Mouse (Mus musculus) forebrain, embryonic 15.5 days (tissue): ENCODE results near the gene Dclk2. TPM values are rescaled to one million over a fixed set of nuclear protein-coding genes. Genes with fewer than 3 reads are reported as not detected.

Source experiments
- ATAC-seq: fragments of 200-750 bp; cut with Nextera tagmentation; replicated peaks from 2 replicates; pipeline ENCODE4 v1.8.0; 2017; ENCODE audit warnings: mild to moderate bottlenecking, moderate TSS enrichment, moderate library complexity
- H3K27ac ChIP-seq: fragments of 300-500 bp; sonication (generic); replicated peaks from 2 replicates; pipeline ENCODE4 v1.5.1; 2015; ENCODE audit warnings: mild to moderate bottlenecking, inconsistent platforms
- H3K27me3 ChIP-seq: fragments of 300-500 bp; sonication (generic); 2 replicates; pipeline ENCODE4 v1.6.1; 2015; ENCODE audit warnings: inconsistent platforms
- H3K36me3 ChIP-seq: fragments of 300-500 bp; sonication (generic); 2 replicates; pipeline ENCODE4 v1.6.1; 2015; ENCODE audit warnings: mild to moderate bottlenecking, inconsistent platforms
- H3K4me1 ChIP-seq: fragments of 300-500 bp; sonication (generic); 2 replicates; pipeline ENCODE4 v1.6.1; 2015; ENCODE audit warnings: inconsistent platforms
- H3K4me2 ChIP-seq: fragments of 300-500 bp; sonication (generic); replicated peaks from 2 replicates; pipeline ENCODE4 v1.6.1; 2015; ENCODE audit warnings: mild to moderate bottlenecking, inconsistent platforms
- H3K4me3 ChIP-seq: fragments of 300-500 bp; sonication (generic); 2 replicates; pipeline ENCODE4 v1.5.1; 2015; ENCODE audit warnings: mild to moderate bottlenecking, inconsistent platforms
- H3K9ac ChIP-seq: fragments of 300-500 bp; sonication (generic); replicated peaks from 2 replicates; pipeline ENCODE4 v1.6.1; 2015; ENCODE audit warnings: mild to moderate bottlenecking, inconsistent platforms
- H3K9me3 ChIP-seq: fragments of 300-500 bp; sonication (generic); 2 replicates; pipeline ENCODE4 v1.6.1; 2016; ENCODE audit warnings: inconsistent platforms
- WGBS: fragments of 180-500 bp; shearing (Covaris S2); methylation state at CpG from one replicate; pipeline ENCODE4 v1.1.7; 2015; ENCODE audit warnings: mixed read lengths; 5-methylcytosine and 5-hydroxymethylcytosine counted together
- polyA plus RNA-seq: library from polyadenylated mRNA; unstranded; fragments of >200 nt; fragmentation: Nextera tagmentation; extraction: Ambion mirVana; gene quantifications from 2 replicates; pipeline ENCODE4 v1.2.1, GENCODE M21; 2015

Dclk2 gene
- polyA plus RNA-seq, 1 experiment from 2014 or later: 106 TPM

GRCm38 (mm10) chr3:86884481-86884880 is 36.2 kb downstream of the Dclk2 start:
- H3K9ac ChIP-seq: no peak overlapping the region
- no peak overlapping the region for H3K4me3 ChIP-seq
- no peak for ATAC-seq
- peaks cover 21% of the 10 kb centered on the region for H3K4me1 ChIP-seq
- H3K4me2 ChIP-seq: no peak overlapping the region
- H3K27ac ChIP-seq: no peak overlapping the region
- no peaks in the 10 kb centered on the region for H3K27me3 ChIP-seq
- H3K36me3 ChIP-seq: no peaks in the 10 kb centered on the region
- H3K9me3 ChIP-seq: no peaks in the 10 kb centered on the region
- 93% methylated on average over 2 of the region's 2 CpGs for WGBS

GRCm38 (mm10) chr3:86883985-86884384 is 36.7 kb downstream of the Dclk2 start:
- H3K36me3 ChIP-seq: no peaks in the 10 kb centered on the region
- H3K4me3 ChIP-seq: no peak overlapping the region
- no peaks in the 10 kb centered on the region for H3K27me3 ChIP-seq
- 83% methylated on average over 6 of the region's 6 CpGs for WGBS
- H3K9me3 ChIP-seq: no peaks in the 10 kb centered on the region
- ATAC-seq: no peak
- peaks cover 21% of the 10 kb centered on the region for H3K4me1 ChIP-seq
- H3K4me2 ChIP-seq: no peak overlapping the region
- H3K9ac ChIP-seq: no peak overlapping the region
- H3K27ac ChIP-seq: no peak overlapping the region

GRCm38 (mm10) chr3:86875912-86876311 is 44.7 kb downstream of the Dclk2 start:
- Histone ChIP-seq H3K4me3 (no peak overlapping the region), H3K36me3 (no peaks in the 10 kb centered on the region), H3K4me2 (no peak overlapping the region), H3K9me3 (no peaks in the 10 kb centered on the region), H3K27me3 (no peaks in the 10 kb centered on the region), H3K4me1 (peaks cover 33% of the 10 kb centered on the region), H3K9ac (no peak overlapping the region), H3K27ac (peak overlapping the region; percentile 21; the same call in 1 of the 2 replicates)
- WGBS: 63% methylated on average over 5 of the region's 5 CpGs
- no peak for ATAC-seq

- peak; percentile 44; the same call in 1 of the 2 replicates for ATAC-seq
Measured at GRCm38 (mm10) chr3:86873092-86873600, 47.5 kb downstream of the Dclk2 start.

GRCm38 (mm10) chr3:86870952-86871351 is 49.7 kb downstream of the Dclk2 start:
- Histone ChIP-seq H3K4me1 (peaks cover 35% of the 10 kb centered on the region), H3K4me2 (no peak overlapping the region), H3K27me3 (no peaks in the 10 kb centered on the region), H3K9me3 (no peaks in the 10 kb centered on the region), H3K9ac (no peak overlapping the region), H3K36me3 (no peaks in the 10 kb centered on the region), H3K4me3 (no peak overlapping the region), H3K27ac (0 out of 2 replicates have a peak overlapping the region, but pooled peaks have one; percentile 28)
- ATAC-seq: no peak
- 46% methylated on average over 6 of the region's 6 CpGs for WGBS

More at GRCm38 (mm10) chr3:86873092-86873600, 47.5 kb downstream of the Dclk2 start:
- peak overlapping the region; percentile 31; the same call in 1 of the 2 replicates for H3K27ac ChIP-seq
- H3K27me3 ChIP-seq: no peaks in the 10 kb centered on the region
- no peak overlapping the region for H3K4me2 ChIP-seq
- no peak overlapping the region for H3K9ac ChIP-seq
- 25% methylated on average over 6 of the region's 6 CpGs for WGBS
- H3K36me3 ChIP-seq: no peaks in the 10 kb centered on the region
- H3K4me1 ChIP-seq: peaks cover 45% of the 10 kb centered on the region
- H3K4me3 ChIP-seq: no peak overlapping the region
- no peaks in the 10 kb centered on the region for H3K9me3 ChIP-seq

GRCm38 (mm10) chr3:86870411-86870810 is 50.2 kb downstream of the Dclk2 start:
- Histone ChIP-seq H3K27ac (0 out of 2 replicates have a peak overlapping the region, but pooled peaks have one; percentile 28), H3K9me3 (no peaks in the 10 kb centered on the region), H3K9ac (no peak overlapping the region), H3K27me3 (no peaks in the 10 kb centered on the region), H3K4me1 (peaks cover 32% of the 10 kb centered on the region), H3K36me3 (no peaks in the 10 kb centered on the region), H3K4me2 (no peak overlapping the region), H3K4me3 (no peak overlapping the region)
- 20% methylated on average over 3 of the region's 3 CpGs for WGBS
- no peak for ATAC-seq

GRCm38 (mm10) chr3:86868721-86869120 is 51.9 kb downstream of the Dclk2 start:
- no peak overlapping the region for H3K4me2 ChIP-seq
- no peaks in the 10 kb centered on the region for H3K36me3 ChIP-seq
- ATAC-seq: no peak
- 77% methylated on average over 3 of the region's 3 CpGs for WGBS
- H3K4me1 ChIP-seq: peaks cover 33% of the 10 kb centered on the region
- H3K9me3 ChIP-seq: no peaks in the 10 kb centered on the region
- no peak overlapping the region for H3K9ac ChIP-seq
- no peaks in the 10 kb centered on the region for H3K27me3 ChIP-seq
- H3K4me3 ChIP-seq: no peak overlapping the region
- H3K27ac ChIP-seq: no peak overlapping the region

- Histone ChIP-seq H3K36me3 (no peaks in the 10 kb centered on the region), H3K4me1 (peaks cover 51% of the 10 kb centered on the region), H3K9ac (no peak overlapping the region), H3K27me3 (no peaks in the 10 kb centered on the region), H3K4me3 (0 out of 2 replicates have a peak overlapping the region, but pooled peaks have one; percentile 1), H3K9me3 (no peaks in the 10 kb centered on the region), H3K27ac (peak overlapping the region; percentile 68), H3K4me2 (peak overlapping the region; percentile 25)
- WGBS: 17% methylated on average over 10 of the region's 10 CpGs
- ATAC-seq: peak; percentile 45
Measured at GRCm38 (mm10) chr3:86863327-86864008, 57.2 kb downstream of the Dclk2 start.

GRCm38 (mm10) chr3:86862939-86863311 is 57.7 kb downstream of the Dclk2 start:
- no peaks in the 10 kb centered on the region for H3K36me3 ChIP-seq
- H3K4me2 ChIP-seq: peak overlapping the region; percentile 25
- H3K27me3 ChIP-seq: no peaks in the 10 kb centered on the region
- 5% methylated on average over 3 of the region's 3 CpGs for WGBS
- no peak overlapping the region for H3K9ac ChIP-seq
- ATAC-seq: peak; percentile 85
- H3K4me3 ChIP-seq: 0 out of 2 replicates have a peak overlapping the region, but pooled peaks have one; percentile 1
- H3K27ac ChIP-seq: peak overlapping the region; percentile 68
- no peaks in the 10 kb centered on the region for H3K9me3 ChIP-seq
- peaks cover 56% of the 10 kb centered on the region for H3K4me1 ChIP-seq

- H3K4me2 ChIP-seq: peak overlapping the region; percentile 25
- H3K4me1 ChIP-seq: peaks cover 61% of the 10 kb centered on the region
- no peaks in the 10 kb centered on the region for H3K36me3 ChIP-seq
- no peaks in the 10 kb centered on the region for H3K27me3 ChIP-seq
- H3K9ac ChIP-seq: no peak overlapping the region
- WGBS: 43% methylated on average over 10 of the region's 10 CpGs
- H3K27ac ChIP-seq: peak overlapping the region; percentile 68
- ATAC-seq: peak; percentile 33
- H3K9me3 ChIP-seq: no peaks in the 10 kb centered on the region
- H3K4me3 ChIP-seq: no peak overlapping the region
Measured at GRCm38 (mm10) chr3:86862245-86862938, 58.3 kb downstream of the Dclk2 start.

GRCm38 (mm10) chr3:86859791-86860190 is 60.9 kb downstream of the Dclk2 start:
- Histone ChIP-seq H3K4me2 (no peak overlapping the region), H3K9ac (no peak overlapping the region), H3K27ac (0 out of 2 replicates have a peak overlapping the region, but pooled peaks have one; percentile 73), H3K4me1 (peaks cover 66% of the 10 kb centered on the region), H3K9me3 (no peaks in the 10 kb centered on the region), H3K27me3 (no peaks in the 10 kb centered on the region), H3K4me3 (no peak overlapping the region), H3K36me3 (no peaks in the 10 kb centered on the region)
- WGBS: 94% methylated on average over 2 of the region's 2 CpGs
- no peak for ATAC-seq

- Histone ChIP-seq H3K9me3 (no peaks in the 10 kb centered on the region), H3K27ac (peak overlapping the region; percentile 73), H3K4me2 (no peak overlapping the region), H3K9ac (no peak overlapping the region), H3K4me1 (peaks cover 65% of the 10 kb centered on the region), H3K36me3 (no peaks in the 10 kb centered on the region), H3K4me3 (no peak overlapping the region), H3K27me3 (no peaks in the 10 kb centered on the region)
- 57% methylated on average over 5 of the region's 5 CpGs for whole genome bisulfite sequencing
- no peak for ATAC-seq
Measured at GRCm38 (mm10) chr3:86858699-86859098, 62.0 kb downstream of the Dclk2 start.
